Mouse (Mus musculus) spleen, postnatal 14 days (tissue): ENCODE data around the gene Hepacam2.
A peak's percentile ranks its signal among the peaks of the same experiment; 100 is the strongest.
"Not testable (repeated sequence)": the region's sequence is repeated elsewhere in the genome, so short reads cannot be mapped to it uniquely, and the experiment has no call there.

Experiments
- DNase-seq, 2 experiments: peaks; one replicate each; pipeline ENCODE4 v3.0.0; 2021 to 2022; ENCODE audit warnings: low spot score in 2 of 2

Hepacam2 gene

DNA sequence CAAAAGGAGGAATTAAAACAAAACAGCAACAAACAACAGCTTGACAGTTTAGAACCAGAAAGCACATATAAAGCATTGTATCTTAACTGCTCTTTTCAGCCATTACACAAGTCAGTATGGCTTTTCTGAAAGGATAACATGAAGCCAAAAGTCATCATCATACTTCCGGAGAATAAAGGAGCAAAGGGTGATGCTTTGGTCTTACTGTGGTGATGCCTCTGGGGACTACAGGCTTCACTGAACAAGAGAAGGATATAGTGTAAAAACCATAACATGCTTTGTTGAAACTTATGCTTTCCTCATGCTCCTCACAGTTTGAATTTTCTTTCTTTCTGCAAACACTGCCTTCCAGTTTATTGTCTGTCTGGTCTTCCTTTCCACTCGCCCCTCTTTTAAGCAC lies 34.5 kb downstream of the Hepacam2 start:
- DNase-seq = no peak

DNA sequence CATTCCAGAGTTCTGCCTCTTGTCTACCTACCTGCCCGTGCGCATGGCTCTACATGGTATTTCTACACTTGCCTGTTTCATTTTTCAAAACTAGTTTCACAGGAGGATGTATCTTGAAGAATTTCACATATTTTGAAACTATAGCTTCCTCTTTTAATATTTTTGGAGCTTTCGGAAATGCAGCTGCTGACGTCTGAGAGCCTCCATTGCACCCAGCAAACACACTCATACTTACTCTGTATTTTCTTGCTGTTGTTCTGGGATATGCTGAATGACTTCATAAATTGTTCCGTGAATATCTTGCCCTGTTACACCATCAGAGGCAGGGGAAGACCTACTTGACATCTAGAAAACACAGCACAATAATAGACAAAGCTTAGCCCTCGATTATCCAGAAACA lies 35.1 kb downstream of the Hepacam2 start:
- no peak for DNase-seq

DNA sequence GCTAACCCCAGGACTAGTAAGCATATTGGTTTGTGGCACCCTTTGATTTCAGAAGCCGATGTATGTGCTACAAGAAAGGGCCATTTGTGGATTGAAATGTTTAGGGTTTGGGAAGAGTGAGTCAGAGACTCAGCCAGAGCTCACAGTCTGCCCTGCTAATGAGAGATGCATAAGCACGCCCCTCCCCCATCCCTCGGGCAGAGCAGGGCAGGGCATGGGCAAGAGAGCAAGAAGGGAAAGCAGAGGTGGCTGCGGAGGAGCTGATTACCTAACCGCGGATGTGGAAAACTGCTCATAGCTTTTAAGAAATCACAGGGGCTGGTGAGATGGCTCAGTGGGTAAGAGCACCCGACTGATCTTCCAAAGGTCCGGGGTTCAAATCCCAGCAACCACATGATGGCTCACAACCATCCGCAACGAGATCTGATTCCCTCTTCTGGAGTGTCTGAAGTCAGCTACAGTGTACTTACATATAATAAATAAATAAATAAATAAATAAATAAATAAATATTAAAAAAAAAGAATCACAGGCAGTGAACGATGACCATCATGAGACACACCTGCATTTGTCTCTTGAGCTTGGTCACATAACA lies 42.1 kb downstream of the Hepacam2 start:
- DNase-seq = no peak

DNA sequence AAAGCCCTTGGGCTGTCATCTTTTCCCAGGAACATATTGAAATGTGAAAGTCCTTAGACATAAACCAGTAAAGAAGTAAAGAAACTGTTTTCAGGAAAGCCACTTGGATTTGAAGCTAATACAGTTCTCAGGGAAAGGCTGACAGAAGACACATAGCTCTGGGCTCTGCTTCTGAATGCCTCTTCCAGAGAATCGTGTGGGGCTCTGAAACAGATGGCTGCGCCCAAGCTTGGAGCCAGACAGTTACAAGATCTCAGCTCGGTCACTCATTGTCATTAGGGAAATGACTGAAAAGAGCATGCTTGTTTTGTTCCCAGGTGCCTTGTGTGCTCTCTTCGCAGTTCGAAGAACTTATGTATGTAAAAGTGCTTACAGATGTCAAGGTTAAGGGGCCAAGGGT lies 43.7 kb downstream of the Hepacam2 start:
- DNase-seq = no peak

DNA sequence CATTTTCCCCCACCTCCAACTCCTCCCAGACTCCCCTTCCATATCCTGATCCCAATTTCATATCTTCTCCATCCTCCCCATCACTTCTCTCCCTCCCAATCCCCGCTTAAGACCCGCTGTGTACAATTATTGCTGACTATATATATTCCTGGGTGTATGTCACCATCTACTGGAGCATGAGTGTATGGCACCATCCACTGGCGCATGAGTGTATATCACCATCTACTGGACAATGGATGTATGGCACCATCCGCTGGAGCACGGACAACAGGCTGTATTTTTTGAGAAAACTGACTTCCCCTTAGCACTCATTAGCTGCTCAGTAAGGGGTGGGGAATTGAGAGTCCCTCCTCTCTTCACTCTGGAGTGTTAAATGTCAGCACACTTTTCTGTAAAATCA lies 50.7 kb downstream of the Hepacam2 start:
- peak; percentile 15 to 47 for DNase-seq

DNA sequence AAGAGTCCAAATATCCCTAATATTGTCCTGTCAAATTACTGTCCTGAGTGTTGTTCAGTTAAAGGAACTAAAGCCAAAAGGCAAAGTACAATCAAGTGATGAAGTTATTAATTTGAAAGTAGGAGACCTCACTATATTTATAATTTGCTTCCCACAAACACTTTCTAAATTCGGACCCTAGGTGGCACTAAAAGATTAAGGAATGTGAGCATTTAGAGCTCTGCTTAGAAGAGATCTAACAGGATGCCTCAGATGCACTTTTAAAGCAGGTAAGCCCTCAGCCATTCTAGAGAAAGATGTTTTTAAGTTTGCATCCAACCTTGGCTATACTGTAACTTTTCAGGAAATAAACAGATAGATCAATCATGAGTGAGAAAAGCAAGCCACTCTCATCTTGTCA lies 54.2 kb downstream of the Hepacam2 start:
- no peak for DNase-seq

DNA sequence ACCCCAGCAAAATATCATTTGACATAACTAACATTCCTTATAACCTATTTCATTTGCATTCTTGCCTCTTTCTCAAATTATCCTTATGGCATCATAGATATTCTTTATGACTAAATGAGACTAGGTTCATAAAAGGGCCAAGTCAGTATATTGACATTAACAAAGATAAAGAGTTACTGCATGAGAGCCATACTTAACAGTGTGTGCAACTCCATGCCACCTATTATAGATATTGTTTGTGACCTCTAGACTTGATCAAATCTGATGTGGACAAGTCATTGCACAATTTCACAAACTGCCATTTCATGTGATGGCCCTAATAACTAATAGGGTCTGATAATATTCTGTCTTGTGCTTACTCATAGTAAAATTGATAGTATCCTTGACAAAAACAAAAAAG lies 62.0 kb downstream of the Hepacam2 start:
- no peak for DNase-seq

DNA sequence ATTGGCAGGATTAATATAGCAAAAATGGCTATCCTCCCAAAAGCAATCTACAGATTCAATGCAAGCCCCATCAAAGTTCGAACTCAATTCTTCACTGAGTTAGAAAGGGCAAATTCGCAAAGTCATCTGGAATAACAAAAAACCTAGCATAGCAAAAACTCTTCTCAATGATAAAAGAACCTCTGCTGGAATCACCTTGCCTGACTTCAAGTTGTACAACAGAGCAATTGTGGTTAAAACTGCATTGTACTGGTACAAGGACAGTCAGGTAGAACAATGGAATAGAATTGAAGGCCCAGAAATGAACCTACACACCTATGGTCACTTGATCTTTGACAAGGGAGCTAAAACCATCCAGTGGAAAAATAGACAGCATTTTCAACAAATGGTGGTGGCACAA lies 67.1 kb downstream of the Hepacam2 start:
- DNase-seq = not testable (repeated sequence)

DNA sequence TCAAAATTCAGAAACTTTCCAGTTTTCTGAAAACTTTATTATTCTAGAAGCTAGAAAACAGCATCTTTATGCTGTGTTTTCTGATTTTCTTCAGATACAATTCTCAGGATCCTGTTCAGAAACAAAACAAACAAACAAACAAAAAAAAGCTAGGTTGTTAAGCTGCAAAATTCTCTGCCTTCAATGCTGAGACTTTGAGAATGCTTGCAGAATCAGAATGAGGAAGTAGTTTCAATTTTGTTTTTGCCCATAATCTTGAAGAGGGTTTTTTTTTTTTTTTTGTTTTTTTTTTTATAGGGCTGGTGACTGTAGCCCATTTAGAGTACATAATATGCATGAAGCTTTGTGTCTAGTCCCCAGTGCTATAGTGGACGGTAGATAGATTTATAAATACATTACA lies 71.1 kb downstream of the Hepacam2 start:
- no peak for DNase-seq

DNA sequence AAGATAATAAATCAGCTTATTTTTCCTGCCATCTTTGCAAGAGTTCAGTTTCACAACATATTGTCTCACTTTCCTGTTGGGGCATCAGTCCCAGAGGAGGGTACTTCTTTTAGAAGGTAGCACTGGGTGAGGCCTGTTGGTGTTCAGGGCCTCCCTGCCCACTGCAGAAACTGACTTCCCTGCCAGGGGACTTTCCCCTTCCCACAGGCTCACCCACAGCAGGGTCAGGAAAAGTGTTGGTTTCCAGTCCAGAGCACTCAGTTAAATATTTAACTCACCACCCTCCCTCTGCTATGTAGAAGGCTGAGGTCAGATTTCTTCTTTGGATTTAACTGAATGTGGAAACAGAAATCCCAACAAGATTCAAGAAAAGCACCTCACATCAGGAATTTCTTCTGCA lies 72.8 kb downstream of the Hepacam2 start:
- DNase-seq = not testable (repeated sequence)

DNA sequence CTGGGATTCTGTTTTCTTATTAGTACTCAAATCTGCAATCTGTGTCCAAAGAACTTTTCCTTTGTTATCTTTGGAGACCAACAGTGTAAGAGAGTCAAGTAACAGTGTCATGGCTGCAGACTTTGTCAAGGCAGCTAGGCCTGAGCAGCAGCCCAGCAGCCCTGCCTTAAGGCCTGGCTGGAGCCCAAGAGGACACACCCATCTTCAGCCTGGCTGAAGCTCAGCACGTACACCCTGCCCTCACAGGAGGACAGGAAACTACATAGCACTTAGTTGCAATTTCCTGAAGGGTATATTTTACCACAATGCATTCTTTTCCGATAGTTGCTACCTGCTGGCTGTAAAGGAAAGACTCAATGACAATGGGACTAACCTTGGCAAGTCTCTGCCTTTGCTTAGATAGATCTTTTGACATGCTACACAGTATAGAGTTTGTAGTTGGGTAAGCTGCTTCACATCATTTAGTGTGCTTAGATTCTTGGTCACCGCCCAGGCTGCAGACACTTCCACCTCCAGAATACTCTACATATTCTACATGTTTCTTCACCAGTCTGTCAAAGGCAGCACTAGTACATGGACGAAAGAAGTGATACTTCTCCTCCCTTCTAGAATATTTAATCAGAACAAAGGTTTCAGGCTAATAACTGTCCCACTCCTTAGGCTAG lies 73.4 kb downstream of the Hepacam2 start:
- DNase-seq = peak; percentile 9 to 18
